Mouse (Mus musculus) T-helper 2 cell (primary cell): ENCODE data around the gene Hist1h4d.
"Not testable (repeated sequence)": the region's sequence is repeated elsewhere in the genome, so short reads cannot be mapped to it uniquely, and the experiment has no call there.

ENCODE experiments used
- in situ Hi-C: fragments of 300-600 bp; cut with MboI, MseI; formaldehyde crosslinking; loops from one replicate; pipeline ENCODE4 v1.15.1; 2025; ENCODE audit warnings: high pct_unique_total_duplicates

Gene Hist1h4d

DNA sequence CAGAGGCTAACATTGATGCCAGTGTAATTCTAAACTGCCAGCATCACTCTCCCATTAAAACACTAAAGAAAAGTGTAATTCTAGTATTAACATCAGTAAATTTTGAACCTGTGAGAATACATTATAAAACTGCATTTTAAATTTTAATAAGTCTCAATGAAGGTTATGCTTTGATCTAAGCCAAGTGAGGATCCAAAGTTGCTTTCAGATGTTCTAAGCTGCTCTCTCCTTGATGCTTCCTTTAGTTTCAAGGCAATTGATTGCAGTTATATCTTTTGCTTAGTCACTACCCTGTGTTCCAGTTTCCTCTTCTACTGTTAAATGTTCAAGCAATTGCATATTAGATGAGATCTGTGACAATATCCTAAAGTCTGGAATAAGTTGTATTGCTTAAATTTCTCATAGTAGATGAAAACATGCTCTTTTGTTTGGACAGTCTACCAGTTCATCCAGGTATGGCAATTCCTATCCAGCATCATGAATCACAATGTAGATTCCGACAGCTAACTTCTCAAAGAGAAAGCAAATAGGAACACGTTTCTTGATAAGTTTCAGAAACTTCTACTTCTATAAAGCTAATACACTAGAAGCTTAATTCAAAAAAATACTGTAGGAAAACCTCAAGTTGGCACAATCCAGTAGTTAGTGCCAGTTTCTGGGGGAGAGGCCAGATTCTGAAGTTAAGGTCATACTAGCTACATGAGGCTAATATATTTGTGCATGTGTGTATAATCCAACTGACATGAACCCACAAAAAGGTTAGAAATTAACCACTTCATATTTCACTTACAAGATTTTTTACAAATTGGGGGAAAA, 9.0 kb upstream of the Hist1h4d start:
- in situ Hi-C loops: loop anchor here (10.0 kb wide), 1 partner anchor 1858 kb away; the partner anchor contains the start of genes Hist1h2ai, Hist1h2bl and Hist1h3h

DNA sequence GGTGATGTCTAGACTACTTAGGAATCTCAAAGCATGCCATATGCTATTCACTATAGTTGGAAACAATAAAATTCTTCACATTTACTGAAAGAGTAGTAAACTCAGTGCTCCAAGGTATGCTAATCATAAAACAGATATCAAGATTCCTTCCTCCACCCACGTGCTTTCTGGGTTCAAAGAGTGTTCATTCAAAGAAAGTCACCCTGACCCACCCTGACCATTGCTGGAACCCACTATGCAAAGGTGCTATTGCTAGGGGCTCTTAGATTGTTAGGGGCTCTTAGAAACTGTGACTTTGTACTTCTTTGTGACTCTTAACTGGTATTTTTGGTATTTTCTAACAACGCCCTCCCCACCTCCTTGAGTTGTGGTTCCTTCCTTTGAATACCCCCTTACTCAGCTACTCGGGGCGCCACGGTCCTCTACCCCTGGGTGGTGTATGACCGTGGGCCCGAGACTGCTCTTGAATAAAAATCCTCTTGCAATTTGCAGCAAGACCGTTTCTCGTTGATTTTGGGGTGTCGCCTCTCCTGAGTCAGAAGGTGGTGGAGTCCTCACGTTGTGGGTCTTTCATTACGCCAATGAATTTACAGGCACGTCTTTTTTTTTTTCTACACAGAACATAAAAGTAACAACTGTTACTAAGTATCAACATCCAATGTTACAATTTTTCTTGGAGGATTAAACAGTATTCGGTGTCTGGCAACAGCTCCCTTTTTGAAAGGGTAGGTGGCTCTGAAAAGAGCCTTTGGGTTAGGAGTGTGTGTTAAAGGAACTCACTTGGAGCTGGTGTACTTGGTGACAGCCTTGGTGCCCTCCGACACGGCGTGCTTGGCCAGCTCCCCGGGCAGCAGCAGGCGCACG, 8.1 kb upstream of the Hist1h4d start:
- in situ Hi-C loops: loop anchor here (10.0 kb wide), 1 partner anchor 1858 kb away; the partner anchor contains the start of genes Hist1h2ai, Hist1h2bl and Hist1h3h

- in situ Hi-C loops: loop anchor here (10.0 kb wide), 1 partner anchor 1859 kb away; the partner anchor contains the start of genes Hist1h2ai, Hist1h2bl and Hist1h3h
These were observed 7.4 kb upstream of the Hist1h4d start, which contains the start of the genes Hist1h2bf and Hist1h2ad for GRCm38 (mm10) chr13:23573898-23574524. TSS of gene Hist1h2bf (minus strand) at chr13:23574196. TSS of gene Hist1h2ad (plus strand) at chr13:23574381.

DNA sequence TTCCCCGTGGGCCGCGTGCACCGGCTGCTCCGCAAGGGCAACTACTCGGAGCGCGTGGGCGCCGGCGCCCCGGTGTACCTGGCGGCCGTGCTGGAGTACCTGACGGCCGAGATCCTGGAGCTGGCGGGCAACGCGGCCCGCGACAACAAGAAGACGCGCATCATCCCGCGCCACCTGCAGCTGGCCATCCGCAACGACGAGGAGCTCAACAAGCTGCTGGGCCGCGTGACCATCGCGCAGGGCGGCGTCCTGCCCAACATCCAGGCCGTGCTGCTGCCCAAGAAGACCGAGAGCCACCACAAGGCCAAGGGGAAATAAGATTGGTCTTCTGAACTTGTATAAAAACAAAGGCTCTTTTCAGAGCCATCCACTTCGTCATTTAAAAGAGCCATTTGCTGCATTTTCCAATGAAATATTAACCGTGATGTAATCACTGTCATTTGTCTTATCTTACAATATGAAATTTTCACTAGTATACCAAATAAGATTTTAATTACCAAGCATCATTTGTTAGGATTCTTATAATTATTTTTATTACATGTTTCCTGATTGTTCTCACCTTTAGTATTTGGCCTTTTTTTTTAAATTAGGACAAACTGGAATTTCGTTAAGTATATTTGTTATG, 6.7 kb upstream of the Hist1h4d start:
- in situ Hi-C loops: loop anchor here (10.0 kb wide), 1 partner anchor 1860 kb away; the partner anchor contains the start of genes Hist1h2ai, Hist1h2bl and Hist1h3h

DNA sequence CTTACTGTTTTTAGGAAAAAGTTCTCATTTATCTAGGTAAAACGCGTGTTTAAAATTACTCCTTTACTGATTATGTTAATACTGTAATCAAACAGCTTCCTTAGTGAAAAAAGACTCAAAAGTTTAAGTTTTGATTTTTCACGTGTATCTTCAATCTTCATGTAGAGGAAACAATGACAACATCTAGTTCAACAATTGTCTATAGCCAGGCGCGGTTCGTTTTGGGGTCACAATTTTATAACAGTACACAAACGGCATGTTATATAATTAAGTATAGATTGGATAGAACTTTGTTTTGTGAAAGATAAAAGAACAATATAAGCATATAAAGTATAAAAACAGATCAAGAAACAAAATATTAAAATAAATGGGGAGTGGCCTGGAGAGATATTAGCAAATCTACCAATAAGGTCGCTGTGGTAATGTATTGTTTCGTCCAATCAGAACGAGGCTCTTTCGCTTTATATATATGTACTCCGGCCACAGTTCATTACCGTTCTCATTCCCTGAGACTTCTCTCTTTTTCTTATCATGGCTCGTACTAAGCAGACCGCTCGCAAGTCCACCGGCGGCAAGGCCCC, 6.0 kb upstream of the Hist1h4d start, which contains the start of gene Hist1h3d:
Hist1h3d (plus strand) TSS at position 493 of the 581 bp plus-strand sequence.
- in situ Hi-C loops: loop anchor here (10.0 kb wide), 1 partner anchor 1861 kb away; the partner anchor contains the start of genes Hist1h2ai, Hist1h2bl and Hist1h3h

GRCm38 (mm10) chr13:23575864-23576313, 5.5 kb upstream of the Hist1h4d start:
- in situ Hi-C loops: loop anchor here (10.0 kb wide), 1 partner anchor 1861 kb away; the partner anchor contains the start of genes Hist1h2ai, Hist1h2bl and Hist1h3h

DNA sequence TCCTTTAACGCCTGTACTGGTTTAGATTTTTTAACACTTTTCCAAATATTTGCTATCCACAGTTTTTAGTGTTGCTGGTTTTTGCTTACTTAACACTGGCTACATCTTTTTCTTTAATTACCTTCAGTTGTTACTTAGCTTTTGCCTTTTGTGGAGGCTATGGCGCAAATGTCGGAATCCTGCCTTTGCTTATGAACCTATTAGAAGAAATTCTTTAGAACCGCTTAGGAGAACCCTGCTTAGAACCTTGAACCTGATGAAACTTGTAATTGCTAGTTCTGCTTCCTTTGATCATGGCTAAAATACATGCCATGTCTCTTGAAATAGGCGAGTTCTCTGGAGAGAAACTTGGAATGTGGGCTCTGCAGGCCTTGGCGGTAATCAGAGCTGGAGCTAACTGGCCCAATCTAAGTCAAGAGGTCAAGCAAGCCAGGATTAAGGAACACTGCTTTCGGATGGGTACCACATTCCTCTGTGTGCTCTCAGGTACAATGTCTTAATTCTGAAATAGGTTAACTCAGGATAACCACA, 5.0 kb upstream of the Hist1h4d start:
- in situ Hi-C loops: loop anchor here (10.0 kb wide), 1 partner anchor 1862 kb away; the partner anchor contains the start of genes Hist1h2ai, Hist1h2bl and Hist1h3h

DNA sequence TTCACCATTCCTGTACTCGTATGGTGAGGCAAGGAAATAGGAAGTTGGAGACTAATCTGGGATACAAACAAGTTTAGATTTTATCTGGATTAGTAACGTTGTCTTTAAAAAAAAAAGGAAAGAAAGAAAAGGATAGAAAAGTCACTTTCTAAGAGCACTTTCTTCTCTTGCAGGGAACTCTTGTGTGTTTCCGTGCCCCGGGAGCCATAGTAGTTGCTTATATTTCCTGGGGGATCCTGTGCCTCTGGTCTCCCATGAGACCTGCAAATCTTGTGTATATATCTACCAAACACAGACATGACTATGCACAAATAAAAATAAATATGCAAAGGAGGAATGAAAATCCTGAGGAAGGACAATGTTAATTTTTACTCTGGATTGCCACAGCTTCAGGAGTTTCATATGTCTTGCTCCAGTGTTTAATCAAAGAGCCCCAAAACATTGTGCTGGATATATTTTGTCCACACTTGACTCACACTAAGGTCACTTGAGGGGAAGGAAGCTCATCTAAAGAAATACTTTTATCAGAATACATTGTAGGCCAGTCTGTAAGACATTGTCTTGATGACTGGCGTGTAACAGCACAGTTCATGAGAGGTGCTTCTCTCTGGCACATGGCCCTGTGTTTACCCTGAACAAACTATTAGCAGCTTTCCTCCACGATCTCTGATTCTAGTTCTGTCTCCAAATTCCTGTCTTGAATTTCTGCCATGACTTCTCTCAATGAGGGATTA, 4.3 kb upstream of the Hist1h4d start:
- in situ Hi-C loops: loop anchor here (10.0 kb wide), 1 partner anchor 1862 kb away; the partner anchor contains the start of genes Hist1h2ai, Hist1h2bl and Hist1h3h

GRCm38 (mm10) chr13:23577835-23578234, 3.6 kb upstream of the Hist1h4d start:
- in situ Hi-C loops: loop anchor here (10.0 kb wide), 1 partner anchor 1863 kb away; the partner anchor contains the start of genes Hist1h2ai, Hist1h2bl and Hist1h3h

- in situ Hi-C loops: no loop called here
These were observed 1.0 kb downstream of the Hist1h4d start for GRCm38 (mm10) chr13:23582219-23583056.

DNA sequence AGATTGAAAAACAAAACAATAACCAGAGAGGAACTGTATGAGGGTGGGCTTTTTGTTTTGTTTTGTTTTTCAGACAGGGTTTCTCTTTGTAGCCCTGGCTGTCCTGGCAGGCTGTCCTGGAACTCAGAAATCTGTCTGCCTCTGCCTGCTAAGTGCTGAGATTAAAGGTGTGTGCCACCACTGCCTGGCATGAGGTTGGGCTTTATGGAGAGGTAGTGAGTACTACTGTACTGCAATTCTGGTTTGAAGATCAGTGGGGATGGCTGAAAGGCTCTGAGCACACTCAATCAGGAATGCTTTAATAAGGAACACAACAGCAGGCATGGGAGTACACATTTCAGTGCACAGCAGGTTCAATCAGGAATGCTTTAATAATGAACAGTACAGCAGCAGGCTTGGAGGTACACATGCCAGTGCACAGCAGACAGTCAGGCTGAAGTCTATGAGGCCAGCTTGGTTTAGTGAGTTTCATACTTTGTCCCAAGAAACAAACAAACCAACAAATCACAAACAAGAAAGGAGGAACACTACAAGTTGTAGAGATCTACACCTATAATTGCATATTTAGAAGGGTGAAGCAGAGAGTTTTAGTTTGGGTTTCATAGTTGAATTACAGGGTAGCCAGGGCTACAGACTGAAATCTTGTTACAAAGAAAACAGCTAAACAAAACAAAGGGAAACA, 2.1 kb downstream of the Hist1h4d start:
- in situ Hi-C loops: no loop called here

GRCm38 (mm10) chr13:23584331-23584730, 2.9 kb downstream of the Hist1h4d start:
- in situ Hi-C loops: no loop called here

DNA sequence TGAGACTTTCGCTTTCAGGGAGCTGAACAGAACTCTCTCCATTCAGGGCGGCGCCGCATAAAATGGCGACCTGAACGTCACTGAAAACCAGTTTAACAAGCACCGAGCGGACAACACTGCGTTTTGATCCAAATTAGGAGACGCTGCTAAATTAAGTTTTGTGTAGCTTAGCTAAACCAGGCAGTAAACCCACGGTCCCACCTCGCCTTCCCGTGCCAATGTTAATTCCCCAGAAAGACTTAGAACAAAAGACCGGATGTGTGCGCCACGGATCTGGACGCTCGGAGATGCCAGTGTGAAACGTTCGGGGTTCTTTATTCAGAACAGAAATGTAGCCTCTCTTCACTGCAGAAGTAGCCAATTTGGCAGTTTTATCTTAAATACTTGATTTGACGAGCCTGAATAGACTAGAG, 3.6 kb downstream of the Hist1h4d start:
- in situ Hi-C loops: no loop called here

DNA sequence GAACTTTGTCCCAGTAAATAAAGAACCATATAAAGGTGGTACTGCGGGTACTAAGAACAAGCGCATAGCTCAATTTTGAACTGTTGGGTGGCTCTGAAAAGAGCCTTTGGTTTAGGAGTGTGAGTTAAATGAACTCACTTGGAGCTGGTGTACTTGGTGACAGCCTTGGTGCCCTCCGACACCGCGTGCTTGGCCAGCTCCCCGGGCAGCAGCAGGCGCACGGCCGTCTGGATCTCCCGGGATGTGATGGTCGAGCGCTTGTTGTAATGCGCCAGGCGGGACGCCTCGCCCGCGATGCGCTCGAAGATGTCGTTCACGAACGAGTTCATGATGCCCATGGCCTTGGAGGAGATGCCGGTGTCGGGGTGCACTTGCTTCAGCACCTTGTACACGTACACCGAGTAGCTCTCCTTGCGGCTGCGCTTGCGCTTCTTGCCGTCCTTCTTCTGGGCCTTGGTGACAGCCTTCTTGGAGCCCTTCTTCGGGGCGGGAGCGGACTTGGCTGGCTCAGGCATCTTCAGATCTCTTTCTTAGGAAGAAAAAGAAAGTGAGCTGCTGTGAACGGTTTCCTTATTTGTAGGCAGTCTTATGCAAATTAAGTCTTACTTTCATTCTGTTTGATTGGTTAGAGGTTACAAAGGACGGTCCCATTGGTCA, 4.2 kb downstream of the Hist1h4d start:
- in situ Hi-C loops: not testable (repeated sequence)

GRCm38 (mm10) chr13:23586099-23586939, 4.9 kb downstream of the Hist1h4d start:
- in situ Hi-C loops: no loop called here

DNA sequence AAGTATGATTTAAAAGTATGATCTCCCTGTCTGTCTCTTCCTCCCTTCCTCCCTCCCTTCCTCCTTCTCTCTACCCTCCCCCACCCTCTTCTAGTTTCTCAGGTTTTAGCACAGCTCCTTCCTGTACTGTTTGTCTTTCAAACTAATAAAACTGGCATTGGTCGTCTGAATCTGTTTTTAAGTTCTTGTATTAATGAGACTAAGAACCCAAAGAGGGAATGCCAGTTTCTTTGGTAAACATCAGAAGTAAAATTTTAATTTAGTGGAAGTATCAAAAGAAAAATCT, 5.5 kb downstream of the Hist1h4d start:
- in situ Hi-C loops: no loop called here
